Mouse (Mus musculus) liver, postnatal 0 days (tissue): ENCODE data around the gene Plod2. TPM values are rescaled to one million over a fixed set of nuclear protein-coding genes. Genes with fewer than 3 reads are reported as not detected.
A peak's percentile ranks its signal among the peaks of the same experiment; 100 is the strongest.

Source experiments
- ATAC-seq: fragments of 200-750 bp; cut with Nextera tagmentation; 2 replicates; pipeline ENCODE4 v1.8.0; 2017; ENCODE audit warnings: mild to moderate bottlenecking, moderate library complexity
- DNase-seq: peaks from one replicate; pipeline ENCODE4 v3.0.0-alpha.2; 2016
- H3K27ac ChIP-seq: fragments of 300-500 bp; sonication (generic); 2 replicates; pipeline ENCODE4 v1.5.1; 2014; ENCODE audit warnings: antibody characterized with exemption, moderate library complexity, mild to moderate bottlenecking, low read depth
- H3K27me3 ChIP-seq: fragments of 300-500 bp; sonication (generic); 2 replicates; pipeline ENCODE4 v1.6.1; 2014; ENCODE audit warnings: low read length, control low read depth, mixed read lengths; ENCODE audit not compliant: insufficient read depth
- H3K36me3 ChIP-seq: fragments of 300-500 bp; sonication (generic); replicated peaks from 2 replicates; pipeline ENCODE4 v1.6.1; 2014; ENCODE audit warnings: mild to moderate bottlenecking, control low read depth, low read length, moderate library complexity, mixed read lengths; ENCODE audit not compliant: insufficient read depth
- H3K4me1 ChIP-seq: fragments of 300-500 bp; sonication (generic); 2 replicates; pipeline ENCODE4 v1.6.1; 2014; ENCODE audit warnings: antibody characterized with exemption, mild to moderate bottlenecking, control low read depth; ENCODE audit not compliant: insufficient read depth
- H3K4me2 ChIP-seq: fragments of 300-500 bp; sonication (generic); 2 replicates; pipeline ENCODE4 v1.6.1; 2014; ENCODE audit warnings: low read depth, mild to moderate bottlenecking, low read length, moderate library complexity, mixed read lengths
- H3K4me3 ChIP-seq: fragments of 300-500 bp; sonication (generic); 2 replicates; pipeline ENCODE4 v1.5.1; 2014; ENCODE audit warnings: low read depth, low read length
- H3K9ac ChIP-seq: fragments of 300-500 bp; sonication (generic); replicated peaks from 2 replicates; pipeline ENCODE4 v1.6.1; 2014; ENCODE audit warnings: mild to moderate bottlenecking, moderate library complexity
- H3K9me3 ChIP-seq: fragments of 300-500 bp; sonication (generic); 2 replicates; pipeline ENCODE4 v1.6.1; 2016; ENCODE audit warnings: mild to moderate bottlenecking, control low read depth, low read length, mixed read lengths
- CTCF ChIP-seq: sonication (generic); IDR thresholded peaks from 2 replicates; pipeline ENCODE4 v1.5.1; 2016; ENCODE audit warnings: antibody characterized with exemption, low read depth
- EP300 ChIP-seq: IDR thresholded peaks from 2 replicates; pipeline ENCODE4 v1.6.1; 2016; ENCODE audit warnings: antibody characterized with exemption, low read depth, mild to moderate bottlenecking
- WGBS: fragments of 180-500 bp; shearing (Covaris S2); extraction: QIAGEN DNeasy Blood & Tissue Kit; methylation state at CpG from one replicate; pipeline ENCODE4 v1.1.7; 2014; ENCODE audit not compliant: insufficient replicate concordance; 5-methylcytosine and 5-hydroxymethylcytosine counted together
- polyA plus RNA-seq: library from polyadenylated mRNA; unstranded; fragments of >200 nt; fragmentation: Nextera tagmentation; extraction: Ambion mirVana; gene quantifications from 2 replicates; pipeline ENCODE4 v1.2.1, GENCODE M21; 2015

The Plod2 gene
- polyA plus RNA-seq: 1.3 and 1.5 TPM in 2 replicates

DNA sequence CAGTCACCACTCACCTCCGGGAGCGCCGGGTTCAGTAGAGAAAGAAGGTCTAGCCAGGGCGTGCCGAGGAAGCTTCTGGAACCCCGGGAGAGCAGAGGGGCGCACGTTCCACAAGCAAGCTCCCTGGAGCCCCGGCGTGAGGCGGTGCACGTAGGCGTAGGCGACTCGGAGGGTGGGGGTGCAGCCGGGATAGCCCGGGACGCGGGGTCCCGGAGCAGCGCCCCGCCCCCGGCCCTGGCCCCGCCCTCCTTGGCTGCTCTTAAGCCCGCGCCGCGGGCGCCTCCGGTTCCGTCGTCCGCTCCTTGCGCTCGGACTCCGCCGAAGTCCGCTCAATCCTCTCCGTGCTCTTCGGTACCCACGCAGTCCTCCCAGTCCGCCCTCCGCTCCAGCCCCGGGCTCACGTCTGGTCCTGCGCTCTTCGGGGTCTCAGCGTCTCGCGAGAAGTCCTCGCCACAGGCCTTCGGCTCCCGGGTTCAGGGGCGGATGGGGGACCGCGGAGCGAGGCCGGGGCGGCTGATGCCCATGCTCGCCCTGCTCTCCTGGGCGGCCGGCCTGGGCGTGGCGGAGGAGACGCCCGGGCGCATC is at the start of gene Plod2:
Gene Plod2 (plus strand): TSS at position 247 of the 585 bp plus-strand sequence.
- peak within 1 kb of the TSS; percentile 48 for H3K9ac ChIP-seq
- DNase-seq (peak; percentile 54), ATAC-seq (peak; percentile 86)
- H3K4me2 ChIP-seq: peak within 1 kb of the TSS; percentile 87
- no peak for TF ChIP-seq EP300
- TF ChIP-seq CTCF: no peak
- H3K27me3 ChIP-seq: peaks cover 6% of the 10 kb centered on the region
- no peaks in the 10 kb centered on the region for H3K36me3 ChIP-seq
- WGBS: under 1% methylated on average over 49 of the region's 67 CpGs
- H3K27ac ChIP-seq: peak within 1 kb of the TSS; percentile 40; the same call in 1 of the 2 replicates
- peaks cover 7% of the 10 kb centered on the region; the same call in 1 of the 2 replicates for H3K4me1 ChIP-seq
- H3K4me3 ChIP-seq: peak within 1 kb of the TSS; percentile 65
- H3K9me3 ChIP-seq: no peaks in the 10 kb centered on the region

DNA sequence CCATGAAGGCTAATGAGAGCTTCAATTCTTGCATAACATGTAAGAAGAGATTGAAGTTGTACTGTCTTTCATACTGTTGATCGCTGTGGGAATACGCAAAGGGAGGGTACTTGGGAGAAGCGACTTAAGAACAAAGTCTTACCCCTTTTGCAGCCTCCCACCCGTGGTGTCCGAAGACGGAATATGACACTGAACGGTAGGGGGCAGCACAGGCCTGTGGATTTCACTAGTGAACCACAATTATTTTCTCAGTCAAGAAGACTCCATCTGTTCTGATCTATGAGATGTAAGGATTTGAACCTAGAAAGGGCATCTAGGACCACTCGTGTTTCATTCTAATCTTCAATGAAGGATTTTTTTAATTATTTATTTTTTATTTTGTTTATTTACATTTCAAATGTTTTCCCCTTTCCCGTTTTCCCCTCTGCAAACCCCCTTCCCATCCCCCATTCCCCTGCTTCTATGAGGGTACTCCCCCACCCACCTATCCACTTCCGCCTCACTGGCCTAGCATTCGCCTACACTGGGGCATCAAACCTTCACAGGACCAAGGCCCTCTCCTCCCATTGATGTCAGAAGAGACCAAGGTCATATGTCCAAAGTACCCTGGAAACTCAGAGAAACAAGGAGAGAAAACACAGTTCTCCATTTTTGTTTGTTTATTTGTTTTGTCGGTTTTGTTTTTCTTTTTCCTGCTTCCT is 42.2 kb upstream of the Plod2 start:
- ATAC-seq (no peak), DNase-seq (peak; percentile 81)
- no peaks in the 10 kb centered on the region for H3K4me1 ChIP-seq
- no peaks in the 10 kb centered on the region for H3K36me3 ChIP-seq
- H3K27me3 ChIP-seq: no peaks in the 10 kb centered on the region
- WGBS: 35% methylated on average over 12 of the region's 12 CpGs
- H3K4me2 ChIP-seq: no peak overlapping the region
- H3K9me3 ChIP-seq: no peaks in the 10 kb centered on the region
- no peak overlapping the region for H3K4me3 ChIP-seq
- no peak overlapping the region for H3K9ac ChIP-seq
- TF ChIP-seq CTCF: peak; percentile 82
- TF ChIP-seq EP300: no peak
- H3K27ac ChIP-seq: no peak overlapping the region

DNA sequence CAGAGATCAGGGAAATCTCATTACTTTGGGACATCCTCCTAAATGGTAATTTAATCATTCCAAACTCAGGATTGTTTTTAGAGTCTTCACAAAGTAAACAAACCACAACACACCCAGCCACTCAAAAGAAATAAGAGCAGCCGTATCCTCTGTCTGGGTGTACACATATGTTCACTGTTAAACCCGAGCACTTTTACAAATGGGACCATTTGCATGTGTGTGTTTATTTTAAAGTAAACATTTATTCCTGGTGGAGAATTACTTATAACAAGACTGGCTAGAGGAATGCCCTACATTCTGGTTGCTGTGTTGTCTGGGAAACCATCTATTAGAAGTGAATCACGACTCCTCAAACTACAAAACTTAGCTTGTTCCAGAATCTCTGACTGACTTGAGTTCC is 37.8 kb upstream of the Plod2 start:
- Histone ChIP-seq H3K27ac (no peak overlapping the region), H3K4me2 (no peak overlapping the region), H3K4me1 (no peaks in the 10 kb centered on the region), H3K27me3 (no peaks in the 10 kb centered on the region), H3K4me3 (no peak overlapping the region), H3K9me3 (no peaks in the 10 kb centered on the region), H3K36me3 (no peaks in the 10 kb centered on the region), H3K9ac (no peak overlapping the region)
- WGBS: 66% methylated on average over 3 of the region's 3 CpGs
- no peak for TF ChIP-seq EP300
- no peak for TF ChIP-seq CTCF
- ATAC-seq (no peak), DNase-seq (no peak)

DNA sequence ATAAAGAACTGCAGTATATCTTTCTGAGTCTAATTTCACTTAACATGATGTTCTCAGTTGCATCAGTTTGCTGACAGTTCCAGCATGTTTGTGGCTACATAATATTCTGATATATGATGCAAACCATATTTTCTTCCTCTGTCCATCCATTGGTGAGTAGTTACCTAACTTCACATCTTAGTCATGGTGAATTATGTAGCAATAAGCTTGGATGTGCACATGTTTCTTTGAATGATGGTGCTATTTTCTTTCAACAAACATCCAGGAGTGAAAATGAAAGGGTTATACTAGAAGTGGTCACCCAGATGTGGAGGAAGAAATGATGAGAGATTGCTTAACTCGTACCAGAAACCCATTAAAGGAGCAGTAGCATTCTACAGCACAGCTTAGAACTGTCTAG is 37.1 kb upstream of the Plod2 start:
- Histone ChIP-seq H3K4me2 (no peak overlapping the region), H3K4me3 (no peak overlapping the region), H3K36me3 (no peaks in the 10 kb centered on the region), H3K27ac (no peak overlapping the region), H3K9ac (no peak overlapping the region), H3K27me3 (no peaks in the 10 kb centered on the region), H3K9me3 (no peaks in the 10 kb centered on the region), H3K4me1 (no peaks in the 10 kb centered on the region)
- ATAC-seq: no peak
- DNase-seq: no peak
- TF ChIP-seq EP300: no peak
- no peak for TF ChIP-seq CTCF
- WGBS: 53% methylated on average over 1 of the region's 1 CpGs

DNA sequence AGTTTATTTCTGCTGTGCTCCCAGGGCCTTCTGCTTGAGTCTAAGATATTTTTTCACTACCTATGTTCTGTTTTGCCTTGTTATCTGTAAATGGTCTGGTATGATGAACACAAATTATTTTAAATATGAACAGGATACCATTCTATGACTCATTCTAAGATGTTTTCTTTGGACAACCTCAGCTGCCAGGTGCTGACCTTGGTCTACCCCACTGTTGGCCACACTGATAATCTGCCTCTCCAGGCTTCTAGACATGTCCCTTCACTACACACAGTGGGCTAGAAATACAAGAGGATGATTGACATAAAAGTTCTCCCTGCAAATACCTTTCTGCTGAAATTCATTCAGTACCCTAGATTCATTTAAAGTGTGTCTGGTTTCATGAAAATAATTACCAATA is 30.3 kb upstream of the Plod2 start:
- TF ChIP-seq CTCF (no peak), EP300 (no peak)

DNA sequence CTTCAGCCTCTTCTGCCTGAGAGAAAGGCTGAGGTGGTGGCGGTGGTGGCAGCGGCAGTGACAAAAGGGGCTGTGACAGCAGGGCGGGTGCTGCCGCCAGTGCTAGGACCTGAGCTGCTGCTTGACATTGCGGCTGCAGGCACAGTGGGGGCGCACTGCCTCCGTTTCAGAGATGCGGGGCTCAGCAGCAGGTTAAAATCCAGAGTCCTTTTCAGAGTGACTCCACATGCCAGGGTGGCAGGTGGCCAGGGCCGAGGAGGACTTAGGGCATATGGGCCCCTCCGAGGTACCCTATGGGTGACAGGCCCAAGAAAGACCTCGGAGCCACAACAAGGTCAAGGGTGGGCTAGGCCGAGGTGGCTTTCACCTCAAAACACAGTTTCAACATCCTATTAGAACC is 25.0 kb upstream of the Plod2 start:
- H3K9me3 ChIP-seq: peaks cover 3% of the 10 kb centered on the region
- no peak overlapping the region for H3K27ac ChIP-seq
- no peaks in the 10 kb centered on the region for H3K27me3 ChIP-seq
- no peak for ATAC-seq
- TF ChIP-seq CTCF (no peak), EP300 (no peak)
- no peaks in the 10 kb centered on the region for H3K4me1 ChIP-seq
- H3K36me3 ChIP-seq: no peaks in the 10 kb centered on the region
- no peak overlapping the region for H3K4me2 ChIP-seq
- DNase-seq: no peak
- H3K9ac ChIP-seq: no peak overlapping the region
- H3K4me3 ChIP-seq: no peak overlapping the region
- WGBS: 84% methylated on average over 12 of the region's 12 CpGs

More for the DNA sequence above, 30.3 kb upstream of the Plod2 start:
- no peaks in the 10 kb centered on the region for H3K9me3 ChIP-seq
- DNase-seq: no peak
- no peak overlapping the region for H3K9ac ChIP-seq
- no peak overlapping the region for H3K4me2 ChIP-seq
- H3K27ac ChIP-seq: no peak overlapping the region
- no peaks in the 10 kb centered on the region for H3K4me1 ChIP-seq
- no peak overlapping the region for H3K4me3 ChIP-seq
- no peaks in the 10 kb centered on the region for H3K36me3 ChIP-seq
- no peaks in the 10 kb centered on the region for H3K27me3 ChIP-seq
- no peak for ATAC-seq
